Mouse (Mus musculus): Measurements from ENCODE around the gene Dqx1.

Dqx1 gene

GRCm38 (mm10) chr6:83033249-83034185 is 24.1 kb upstream of the Dqx1 start, which contains the start of the genes Dok1 and Loxl3:
Gene Dok1, minus strand, starts transcription at chr6:83033471.
Gene Loxl3, plus strand, starts transcription at chr6:83034173.
- DNase-seq = peak; percentile 76 to 81

- no peak for DNase-seq
These were observed 23.1 kb upstream of the Dqx1 start for GRCm38 (mm10) chr6:83034463-83035055.

GRCm38 (mm10) chr6:83037188-83037587 is 20.5 kb upstream of the Dqx1 start:
- no peak for DNase-seq

- peak; percentile 98 to 99 for DNase-seq
These were observed 19.1 kb upstream of the Dqx1 start for GRCm38 (mm10) chr6:83038496-83039012.

GRCm38 (mm10) chr6:83040601-83041000 is 17.0 kb upstream of the Dqx1 start:
- no peak for DNase-seq

GRCm38 (mm10) chr6:83043561-83043960 is 14.1 kb upstream of the Dqx1 start:
- no peak for DNase-seq

- DNase-seq = no peak
These were observed 13.7 kb upstream of the Dqx1 start for GRCm38 (mm10) chr6:83043993-83044392.

GRCm38 (mm10) chr6:83044742-83045141 is 12.9 kb upstream of the Dqx1 start:
- DNase-seq = peak; percentile 55 to 65

- DNase-seq = no peak
These were observed 8.3 kb upstream of the Dqx1 start for GRCm38 (mm10) chr6:83049367-83049766.

GRCm38 (mm10) chr6:83053136-83053960 is 4.3 kb upstream of the Dqx1 start:
- DNase-seq = peak; percentile 37 to 45

- DNase-seq = peak; percentile 96 to 97
These were observed 3.4 kb upstream of the Dqx1 start, which contains the start of gene Aup1 for GRCm38 (mm10) chr6:83054074-83054851. Gene Aup1, plus strand, starts transcription at chr6:83054521.

- DNase-seq = peak in 1 of 2 experiments; percentile 47
These were observed 2.7 kb upstream of the Dqx1 start, which contains the start of gene Htra2 for GRCm38 (mm10) chr6:83054871-83055431. Gene Htra2, minus strand, starts transcription at chr6:83055273.

GRCm38 (mm10) chr6:83058725-83059124 is 1.1 kb downstream of the Dqx1 start:
- no peak for DNase-seq

- DNase-seq = peak in 1 of 2 experiments; percentile 26
These were observed 8.4 kb downstream of the Dqx1 start for GRCm38 (mm10) chr6:83065995-83066394.

- no peak for DNase-seq
These were observed 8.8 kb downstream of the Dqx1 start for GRCm38 (mm10) chr6:83066441-83066840.

- no peak for DNase-seq
These were observed 10.6 kb downstream of the Dqx1 start for GRCm38 (mm10) chr6:83068221-83068620.

- DNase-seq = peak; percentile 28 to 51
These were observed 11.3 kb downstream of the Dqx1 start for GRCm38 (mm10) chr6:83068706-83069487.

- DNase-seq = peak; percentile 37 to 46
These were observed 12.0 kb downstream of the Dqx1 start for GRCm38 (mm10) chr6:83069488-83070246.

- DNase-seq = no peak
These were observed 12.4 kb downstream of the Dqx1 start, which contains the start of gene Tlx2 for GRCm38 (mm10) chr6:83070247-83070310. Gene Tlx2, minus strand, starts transcription at chr6:83070293.
